Mouse (Mus musculus) myocyte (in vitro differentiated cells): ENCODE results near the gene Lrig1.

Experiments used
- CEBPB ChIP-seq: IDR thresholded peaks from 2 replicates; pipeline ENCODE4 v1.6.1; 2011; ENCODE audit warnings: mild to moderate bottlenecking, moderate library complexity; ENCODE audit not compliant: poor library complexity, insufficient read depth, severe bottlenecking
- E2F4 ChIP-seq: IDR thresholded peaks from one replicate; pipeline ENCODE4 v1.6.1; 2011; ENCODE audit warnings: mild to moderate bottlenecking, control low read depth, moderate library complexity; ENCODE audit not compliant: insufficient read depth
- MAX ChIP-seq: IDR thresholded peaks from one replicate; pipeline ENCODE4 v1.6.1; 2011; ENCODE audit warnings: low read depth, mild to moderate bottlenecking, control low read depth
- MYOD1 ChIP-seq, 3 experiments: IDR thresholded peaks; one replicate each; pipeline ENCODE4 v1.6.1; 2011; ENCODE audit warnings: control low read depth in 2 of 3, low read depth in 2 of 3, mild to moderate bottlenecking in 2 of 3, moderate library complexity in 1 of 3; ENCODE audit not compliant: insufficient read length in 2 of 3, control insufficient read depth in 1 of 3
- POLR2A ChIP-seq: IDR thresholded peaks from one replicate; pipeline ENCODE4 v1.6.1; 2011; ENCODE audit warnings: low read depth, mild to moderate bottlenecking, control low read depth, moderate library complexity; ENCODE audit not compliant: insufficient read length
- POLR2AphosphoS2 ChIP-seq: IDR thresholded peaks from one replicate; pipeline ENCODE4 v1.6.1; 2011; ENCODE audit warnings: low read depth, control low read depth; ENCODE audit not compliant: insufficient read length
- TCF12 ChIP-seq: IDR thresholded peaks from one replicate; pipeline ENCODE4 v1.6.1; 2011; ENCODE audit warnings: mild to moderate bottlenecking, control low read depth; ENCODE audit not compliant: poor library complexity, insufficient read depth, severe bottlenecking
- USF1 ChIP-seq: IDR thresholded peaks from one replicate; pipeline ENCODE4 v1.6.1; 2011; ENCODE audit warnings: low read depth, mild to moderate bottlenecking, control low read depth, moderate library complexity

DNA sequence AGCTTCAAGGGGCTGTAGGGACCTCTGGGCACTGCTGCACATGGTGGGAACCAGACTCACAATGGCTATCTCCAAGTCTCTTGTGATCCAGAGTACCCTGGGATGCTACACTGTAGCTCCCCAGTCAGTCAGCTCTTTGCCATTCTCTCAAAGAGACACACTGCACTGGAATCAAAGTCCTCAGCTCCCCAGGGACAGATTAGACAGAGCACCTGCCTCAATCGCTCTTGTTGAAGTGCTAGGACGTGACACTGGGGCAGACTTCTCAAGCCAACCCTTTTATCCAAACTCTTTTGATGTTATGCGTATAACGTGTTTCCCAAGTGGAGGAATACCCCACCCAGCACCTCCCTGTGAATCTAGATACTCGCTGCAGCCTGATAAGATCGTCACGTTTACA lies 23.7 kb downstream of the Lrig1 start:
- TF ChIP-seq MYOD1 (IDR thresholded peaks at IDR 0.05; ENCODE audit: control insufficient read depth in 1 of 3, insufficient read length in 2 of 3, low read depth in 2 of 3) (no peak), POLR2AphosphoS2 (no peak), POLR2A (no peak), USF1 (no peak), E2F4 (no peak), TCF12 (no peak), CEBPB (no peak), MAX (no peak)
